14 mouse cellular contexts compared by ENCODE assay signal in genomic region chr19:12460282-12461249, GRCm38 (mm10). TPM values are rescaled to one million over a fixed set of nuclear protein-coding genes. Genes with fewer than 3 reads are reported as not detected.
DNase-seq lines count a peak whose midpoint lies in the region; ATAC-seq and TF ChIP-seq lines count a peak whose summit lies in the region.
"Had no signal": no experiment of that assay in that cellular context is flagged by ENCODE, and none has a peak within 500 bp of the region (broad histone marks: within the 10 kb centered on the region; RNA-seq: fewer than 3 reads in every experiment).

TSS of gene Mpeg1 (plus strand) at chr19:12460779.

- H3K27ac ChIP-seq in liver, embryonic 15.5 days (replicated peaks) = peak within 1 kb of the TSS; percentile 43
- H3K27ac ChIP-seq in liver, embryonic 12.5 days = no peak within 1 kb of the TSS
- H3K27ac ChIP-seq in MEL (ENCODE audit: control insufficient read depth, low read depth, low read length) = no peak within 1 kb of the TSS
- H3K27ac ChIP-seq in bone marrow macrophage, adult 2 months (ENCODE audit: insufficient read depth, low read depth, low read length) = peak within 1 kb of the TSS; percentile 100
- no peak within 1 kb of the TSS for H3K27ac ChIP-seq in embryonic facial prominence, embryonic 10.5 days (replicated peaks)
- no peak within 1 kb of the TSS for H3K27ac ChIP-seq in midbrain, embryonic 14.5 days (replicated peaks; ENCODE audit: low read depth, low read length)
- H3K27ac ChIP-seq: hindbrain, embryonic 13.5 days; kidney, embryonic 15.5 days had no signal

- H3K4me3 ChIP-seq in liver, embryonic 15.5 days (replicated peaks) = peak within 1 kb of the TSS; percentile 22; the same call in 1 of the 2 replicates
- no peak within 1 kb of the TSS for H3K4me3 ChIP-seq in liver, embryonic 12.5 days
- H3K4me3 ChIP-seq in MEL (ENCODE audit: control insufficient read depth in 1 of 2, insufficient read depth in 1 of 2, low read depth in 2 of 2, low read length in 2 of 2) = no peak within 1 kb of the TSS
- peak within 1 kb of the TSS; percentile 87 for H3K4me3 ChIP-seq in bone marrow macrophage, adult 2 months (ENCODE audit: insufficient read depth, low read length)
- H3K4me3 ChIP-seq in embryonic facial prominence, embryonic 10.5 days = no peak within 1 kb of the TSS
- H3K4me3 ChIP-seq in midbrain, embryonic 14.5 days (replicated peaks; ENCODE audit: low read depth, low read length) = no peak within 1 kb of the TSS
- H3K4me3 ChIP-seq: hindbrain, embryonic 13.5 days; kidney, embryonic 15.5 days had no signal

- no peaks in the 10 kb centered on the region for H3K79me2 ChIP-seq in MEL (ENCODE audit: control insufficient read depth, insufficient read depth, low read length, poor library complexity)

- intact Hi-C loops in heart, postnatal 36 days (cut with DNase I) = no loop called here

- H3K36me3 ChIP-seq in liver, embryonic 15.5 days (replicated peaks) = no peaks in the 10 kb centered on the region
- no peaks in the 10 kb centered on the region for H3K36me3 ChIP-seq in liver, embryonic 12.5 days
- H3K36me3 ChIP-seq in MEL (ENCODE audit: control insufficient read depth in 1 of 2, insufficient read depth in 2 of 2, low read length in 2 of 2) = peaks cover 0 to 9% of the 10 kb centered on the region in 2 experiments; a peak in 2 of 4 replicates
- no peaks in the 10 kb centered on the region for H3K36me3 ChIP-seq in embryonic facial prominence, embryonic 10.5 days (replicated peaks)
- 0 out of 2 replicates have a peak, but pooled peaks cover 2% of the 10 kb centered on the region for H3K36me3 ChIP-seq in midbrain, embryonic 14.5 days (ENCODE audit: control insufficient read depth, insufficient read depth, low read length)
- H3K36me3 ChIP-seq: kidney, embryonic 15.5 days had no signal

- TF ChIP-seq EP300 in MEL (IDR thresholded peaks at IDR 0.05; ENCODE audit: low read depth in 1 of 2, low read length in 2 of 2) = no peak

- no peaks in the 10 kb centered on the region for H3K27me3 ChIP-seq in liver, embryonic 15.5 days
- H3K27me3 ChIP-seq in liver, embryonic 12.5 days (replicated peaks) = no peaks in the 10 kb centered on the region
- no peaks in the 10 kb centered on the region; a peak in 1 of 4 replicates for H3K27me3 ChIP-seq in MEL (ENCODE audit: control insufficient read depth in 1 of 2, insufficient read depth in 2 of 2, low read length in 2 of 2)
- no peaks in the 10 kb centered on the region for H3K27me3 ChIP-seq in embryonic facial prominence, embryonic 10.5 days (replicated peaks; ENCODE audit: low read depth, poor library complexity, severe bottlenecking)
- H3K27me3 ChIP-seq in midbrain, embryonic 14.5 days (ENCODE audit: control insufficient read depth, insufficient read depth, low read length) = no peaks in the 10 kb centered on the region
- H3K27me3 ChIP-seq: hindbrain, embryonic 13.5 days; kidney, embryonic 15.5 days had no signal

- no peaks in the 10 kb centered on the region for H3K4me1 ChIP-seq in liver, embryonic 15.5 days (replicated peaks)
- no peaks in the 10 kb centered on the region for H3K4me1 ChIP-seq in liver, embryonic 12.5 days
- H3K4me1 ChIP-seq in MEL (ENCODE audit: control insufficient read depth in 1 of 2, insufficient read depth in 2 of 2, low read length in 2 of 2) = peaks cover 3 to 4% of the 10 kb centered on the region in 2 experiments; a peak in 2 of 4 replicates
- peaks cover 22% of the 10 kb centered on the region for H3K4me1 ChIP-seq in bone marrow macrophage, adult 2 months (ENCODE audit: control insufficient read depth, insufficient read depth, low read length)
- peaks cover 8% of the 10 kb centered on the region for H3K4me1 ChIP-seq in embryonic facial prominence, embryonic 10.5 days
- H3K4me1 ChIP-seq in midbrain, embryonic 14.5 days (ENCODE audit: control insufficient read depth, insufficient read depth, low read length) = no peaks in the 10 kb centered on the region
- H3K4me1 ChIP-seq: hindbrain, embryonic 13.5 days had no signal

- ATAC-seq in liver, embryonic 15.5 days (ENCODE audit: insufficient read depth) = no peak
- ATAC-seq in liver, embryonic 12.5 days = no peak
- ATAC-seq in megakaryocyte progenitor cell, adult 5-6 weeks (replicated peaks; ENCODE audit: poor library complexity) = peak; percentile 52
- no peak for ATAC-seq in midbrain, embryonic 14.5 days (ENCODE audit: low FRiP score, low TSS enrichment)
- ATAC-seq: Patski had no signal

- TF ChIP-seq POLR2A in MEL (IDR thresholded peaks at IDR 0.05; ENCODE audit: control insufficient read depth in 1 of 2, insufficient read depth in 1 of 2, low read depth in 1 of 2, low read length in 2 of 2, poor library complexity in 1 of 2) = no peak
- TF ChIP-seq POLR2A in bone marrow macrophage, adult 2 months (IDR thresholded peaks at IDR 0.05; ENCODE audit: borderline replicate concordance, low read depth, low read length) = no peak

- no peak within 1 kb of the TSS for H3K4me2 ChIP-seq in liver, embryonic 15.5 days
- H3K4me2 ChIP-seq in liver, embryonic 12.5 days = no peak within 1 kb of the TSS
- no peak within 1 kb of the TSS for H3K4me2 ChIP-seq in midbrain, embryonic 14.5 days (ENCODE audit: low read length)
- H3K4me2 ChIP-seq: hindbrain, embryonic 13.5 days; kidney, embryonic 15.5 days had no signal

- DNase-seq in MEL (ENCODE audit: low read depth, low spot score) = peak; percentile 20
- DNase-seq in embryonic facial prominence, embryonic 10.5 days (ENCODE audit: low spot score) = no peak
- no peak for DNase-seq in heart, postnatal 36 days
- DNase-seq in midbrain, embryonic 14.5 days = no peak
- DNase-seq: cerebellum, adult 9-10 months; layer of hippocampus, adult 9-11 months; left cerebral cortex, postnatal 4 days had no signal

- WGBS in liver, embryonic 15.5 days (ENCODE audit: insufficient replicate concordance) = 56% methylated on average over 11 of the region's 11 CpGs
- 69% methylated on average over 11 of the region's 11 CpGs for WGBS in liver, embryonic 12.5 days (ENCODE audit: insufficient replicate concordance)
- WGBS in embryonic facial prominence, embryonic 10.5 days = 85% methylated on average over 11 of the region's 11 CpGs
- 86% methylated on average over 11 of the region's 11 CpGs for WGBS in midbrain, embryonic 14.5 days

- no peak for TF ChIP-seq RAD21 in MEL (IDR thresholded peaks at IDR 0.05; ENCODE audit: low read depth, low read length)

- no peak for TF ChIP-seq CTCF in MEL (IDR thresholded peaks at IDR 0.05 in 2 of 3, conservative IDR thresholded peaks at IDR 0.05 in 1 of 3; ENCODE audit: control insufficient read depth in 1 of 3, insufficient read depth in 1 of 3, low read depth in 2 of 3, low read length in 3 of 3, poor library complexity in 1 of 3, severe bottlenecking in 1 of 3)
- TF ChIP-seq CTCF in bone marrow macrophage, adult 2 months (IDR thresholded peaks at IDR 0.05; ENCODE audit: low read depth, low read length) = no peak

- H3K9ac ChIP-seq in liver, embryonic 15.5 days = no peak within 1 kb of the TSS
- no peak within 1 kb of the TSS for H3K9ac ChIP-seq in liver, embryonic 12.5 days
- no peak within 1 kb of the TSS for H3K9ac ChIP-seq in MEL (ENCODE audit: control insufficient read depth, low read depth, low read length, poor library complexity, severe bottlenecking)
- H3K9ac ChIP-seq in midbrain, embryonic 14.5 days (replicated peaks; ENCODE audit: low read length) = no peak within 1 kb of the TSS
- H3K9ac ChIP-seq: hindbrain, embryonic 13.5 days; kidney, embryonic 15.5 days had no signal

- H3K9me3 ChIP-seq in liver, embryonic 15.5 days (replicated peaks) = no peaks in the 10 kb centered on the region
- H3K9me3 ChIP-seq in liver, embryonic 12.5 days (replicated peaks) = no peaks in the 10 kb centered on the region
- H3K9me3 ChIP-seq in MEL (replicated peaks; ENCODE audit: insufficient read depth, low read length) = no peaks in the 10 kb centered on the region
- no peaks in the 10 kb centered on the region for H3K9me3 ChIP-seq in embryonic facial prominence, embryonic 10.5 days
- no peaks in the 10 kb centered on the region for H3K9me3 ChIP-seq in midbrain, embryonic 14.5 days (ENCODE audit: control insufficient read depth, low read length)
- H3K9me3 ChIP-seq: hindbrain, embryonic 13.5 days; kidney, embryonic 15.5 days had no signal

TF ChIP-seq in MEL, 35 proteins besides CTCF, POLR2A, EP300 and RAD21 (continues in another document):
- TF ChIP-seq ZKSCAN1 (IDR thresholded peaks at IDR 0.05; ENCODE audit: low read depth, low read length) (no peak), MYC (IDR thresholded peaks at IDR 0.05; ENCODE audit: low read depth, low read length) (no peak), POLR2AphosphoS5 (IDR thresholded peaks at IDR 0.05; ENCODE audit: borderline replicate concordance, low read depth, low read length) (no peak), UBTF (IDR thresholded peaks at IDR 0.05; ENCODE audit: borderline replicate concordance, insufficient read depth, low read depth, low read length) (no peak), CHD2 (IDR thresholded peaks at IDR 0.05; ENCODE audit: low read length) (no peak), GABPA (IDR thresholded peaks at IDR 0.05; ENCODE audit: low read depth, low read length) (no peak), MAX (IDR thresholded peaks at IDR 0.05; ENCODE audit: low read length) (no peak), MXI1 (IDR thresholded peaks at IDR 0.05; ENCODE audit: low read depth, low read length) (no peak), HCFC1 (IDR thresholded peaks at IDR 0.05; ENCODE audit: low read depth, low read length) (no peak), ETS1 (IDR thresholded peaks at IDR 0.05; ENCODE audit: low read depth, low read length) (no peak), E2F4 (IDR thresholded peaks at IDR 0.05; ENCODE audit: borderline replicate concordance, low read depth, low read length) (no peak), TBP (IDR thresholded peaks at IDR 0.05; ENCODE audit: low read depth, low read length) (no peak), GATA1 (IDR thresholded peaks at IDR 0.05; ENCODE audit: low read depth, low read length) (no peak), MYB (IDR thresholded peaks at IDR 0.05; ENCODE audit: low read depth, low read length) (no peak)

RNA-seq across cellular contexts. Expression of gene Mpeg1, which starts in this region (rescaled TPM):
- 1.8 and 2.0 TPM in 2 replicates for polyA plus RNA-seq in liver, embryonic 15.5 days (2015; fragmentation: Nextera tagmentation; extraction: Ambion mirVana)
- polyA plus RNA-seq in liver, embryonic 12.5 days (2016; fragmentation: Nextera tagmentation; extraction: Ambion mirVana) = 0.63 and 0.76 TPM in 2 replicates
- not detected in 2 replicates for total RNA-seq in MEL (2012; rRNA removed)
- polyA plus RNA-seq in MEL (2012; ENCODE audit: insufficient read depth in 1 of 2, insufficient read length in 2 of 2, low read depth in 1 of 2, low replicate concordance in 2 of 2, missing spikeins in 1 of 2) = under 1 TPM in 1 of 2 experiments, not detected in 1; 0.07 TPM
- polyA plus RNA-seq in bone marrow macrophage, adult 2 months (2012; ENCODE audit: insufficient read depth, insufficient read length, missing spikeins) = 2,155 and 2,361 TPM in 2 replicates
- 74.6 and 105 TPM in 2 replicates for total RNA-seq in megakaryocyte progenitor cell, adult 5-6 weeks (2015)
- 41.8 and 52.4 TPM in 2 replicates for total RNA-seq in megakaryocyte progenitor cell, adult 5-6 weeks (2017)
- 0.08 and 0.17 TPM in 2 replicates for polyA plus RNA-seq in embryonic facial prominence, embryonic 10.5 days (2016; fragmentation: Nextera tagmentation; extraction: Ambion mirVana)
- total RNA-seq in heart, postnatal 36 days (2021) = 10 to 100 TPM in 1 of 2 experiments, 1 to 10 TPM in 1; 8.6 to 12.2 TPM
- polyA plus RNA-seq in midbrain, embryonic 14.5 days (2014; fragmentation: Nextera tagmentation; extraction: Ambion mirVana) = 1.00 and 1.1 TPM in 2 replicates

Comparison
In these comparisons a context has a peak if more than half of its experiments do, and no peak if none do; other contexts are left out.
1. RNA of gene Mpeg1 (polyA plus RNA-seq): 2,155 to 2,361 TPM in bone marrow macrophage, adult 2 months; 1.8 to 2.0 TPM in liver, embryonic 15.5 days, 1.00 to 1.1 TPM in midbrain, embryonic 14.5 days, 0.63 to 0.76 TPM in liver, embryonic 12.5 days, 0.08 to 0.17 TPM in embryonic facial prominence, embryonic 10.5 days and 0.07 TPM in MEL; every median in the first group is over 100 times any median in the second.
2. H3K27ac ChIP-seq: peak in liver, embryonic 15.5 days (single experiment) and bone marrow macrophage, adult 2 months (single experiment); none in liver, embryonic 12.5 days (single experiment), MEL (single experiment), embryonic facial prominence, embryonic 10.5 days (single experiment) and midbrain, embryonic 14.5 days (single experiment).
3. H3K4me3 ChIP-seq: peak in liver, embryonic 15.5 days (single experiment) and bone marrow macrophage, adult 2 months (single experiment); none in liver, embryonic 12.5 days (single experiment), MEL (0 of 2), embryonic facial prominence, embryonic 10.5 days (single experiment) and midbrain, embryonic 14.5 days (single experiment).
4. Peak in DNase-seq in MEL; RNA of the gene not detected or under 1 TPM.